Mouse (Mus musculus) testis, adult 10 weeks (tissue): ENCODE results near the gene Klc1. TPM values are rescaled to one million over a fixed set of nuclear protein-coding genes. Genes with fewer than 3 reads are reported as not detected.

Experiments used
- polyA plus RNA-seq: library from polyadenylated mRNA; stranded (reverse); fragments of 350-450 nt; fragmentation: Illumina TruSeq; extraction: RNeasy Lipid Tissue Mini Kit (QIAGEN cat#74804); gene quantifications from one replicate; pipeline ENCODE4 v1.2.3, GENCODE M21; 2014; ENCODE audit warnings: low read depth, low replicate concordance

Gene Klc1
- 3.3 TPM for polyA plus RNA-seq

GRCm38 (mm10) chr12:111758381-111759175 is at the start of gene Klc1:
Gene Klc1 (plus strand): TSS chr12:111758849.

GRCm38 (mm10) chr12:111713004-111713651 is 45.5 kb upstream of the Klc1 start, which contains the start of the genes Bag5 and Apopt1:
Gene Bag5 (minus strand): TSS chr12:111713257.
Gene Apopt1 (plus strand): TSS chr12:111713261.

GRCm38 (mm10) chr12:111813766-111814617 is 55.3 kb downstream of the Klc1 start, which contains the start of the genes Xrcc3 and Zfyve21:
Gene Xrcc3 (minus strand): TSS chr12:111813873.
Gene Zfyve21 (plus strand): TSS chr12:111814170.

Other genes starting within 250 kb of the Klc1 start
- 1,310 TPM for gene Eif5, start 220.8 kb upstream of the Klc1 start, polyA plus RNA-seq
- 92.5 TPM for gene Mark3, start 184.3 kb upstream of the Klc1 start, polyA plus RNA-seq
- 0.17 TPM for gene Ckb, start 86.5 kb upstream of the Klc1 start, polyA plus RNA-seq
- 0.18 TPM for gene Trmt61a, start 80.7 kb upstream of the Klc1 start, polyA plus RNA-seq
- 332 TPM for gene Bag5, start 45.6 kb upstream of the Klc1 start, polyA plus RNA-seq
- gene Apopt1, start 45.6 kb upstream of the Klc1 start, polyA plus RNA-seq, result 40.6 TPM
- gene Xrcc3, start 55.0 kb downstream of the Klc1 start, polyA plus RNA-seq, result 0.36 TPM
- gene Zfyve21, start 55.3 kb downstream of the Klc1 start, polyA plus RNA-seq, result 7.1 TPM
- 7.9 TPM for gene Ppp1r13b, start 149.3 kb downstream of the Klc1 start, polyA plus RNA-seq
- gene Atp5mpl, start 208.1 kb downstream of the Klc1 start, polyA plus RNA-seq, result 602 TPM
- gene Tdrd9, start 212.7 kb downstream of the Klc1 start, polyA plus RNA-seq, result 39.3 TPM
- gene Rd3l, start 222.5 kb downstream of the Klc1 start, polyA plus RNA-seq, result not detected